Mouse (Mus musculus) kidney, embryonic 15.5 days (tissue): Measurements from ENCODE around the gene Nob1. TPM values are rescaled to one million over a fixed set of nuclear protein-coding genes. Genes with fewer than 3 reads are reported as not detected.

Experiments used
- ATAC-seq: fragments of 200-750 bp; cut with Nextera tagmentation; replicated peaks from 2 replicates; pipeline ENCODE4 v1.8.0; 2017; ENCODE audit warnings: moderate TSS enrichment; ENCODE audit not compliant: low FRiP score
- H3K27ac ChIP-seq: fragments of 300-500 bp; sonication (generic); 2 replicates; pipeline ENCODE4 v1.5.1; 2015; ENCODE audit warnings: mild to moderate bottlenecking, inconsistent platforms
- H3K27me3 ChIP-seq: fragments of 300-500 bp; sonication (generic); 2 replicates; pipeline ENCODE4 v1.6.1; 2015; ENCODE audit warnings: inconsistent platforms
- H3K36me3 ChIP-seq: fragments of 300-500 bp; sonication (generic); 2 replicates; pipeline ENCODE4 v1.6.1; 2015; ENCODE audit warnings: inconsistent platforms
- H3K4me1 ChIP-seq: fragments of 300-500 bp; sonication (generic); 2 replicates; pipeline ENCODE4 v1.6.1; 2015; ENCODE audit warnings: inconsistent platforms
- H3K4me2 ChIP-seq: fragments of 300-500 bp; sonication (generic); 2 replicates; pipeline ENCODE4 v1.6.1; 2015; ENCODE audit warnings: moderate library complexity, mild to moderate bottlenecking, inconsistent platforms
- H3K4me3 ChIP-seq: fragments of 300-500 bp; sonication (generic); replicated peaks from 2 replicates; pipeline ENCODE4 v1.5.1; 2015; ENCODE audit warnings: mild to moderate bottlenecking, inconsistent platforms
- H3K9ac ChIP-seq: fragments of 300-500 bp; sonication (generic); 2 replicates; pipeline ENCODE4 v1.6.1; 2015; ENCODE audit warnings: mild to moderate bottlenecking, inconsistent platforms
- H3K9me3 ChIP-seq: fragments of 300-500 bp; sonication (generic); replicated peaks from 2 replicates; pipeline ENCODE4 v1.6.1; 2016; ENCODE audit warnings: inconsistent platforms
- WGBS: fragments of 180-500 bp; shearing (Covaris S2); methylation state at CpG from one replicate; pipeline ENCODE4 v1.1.7; 2015; ENCODE audit warnings: mixed read lengths; 5-methylcytosine and 5-hydroxymethylcytosine counted together
- polyA plus RNA-seq: library from polyadenylated mRNA; unstranded; fragments of >200 nt; fragmentation: Nextera tagmentation; extraction: Ambion mirVana; gene quantifications from 2 replicates; pipeline ENCODE4 v1.2.1, GENCODE M21; 2015

Gene Nob1
- polyA plus RNA-seq, 1 experiment from 2014 or later, result 89.0 TPM

DNA sequence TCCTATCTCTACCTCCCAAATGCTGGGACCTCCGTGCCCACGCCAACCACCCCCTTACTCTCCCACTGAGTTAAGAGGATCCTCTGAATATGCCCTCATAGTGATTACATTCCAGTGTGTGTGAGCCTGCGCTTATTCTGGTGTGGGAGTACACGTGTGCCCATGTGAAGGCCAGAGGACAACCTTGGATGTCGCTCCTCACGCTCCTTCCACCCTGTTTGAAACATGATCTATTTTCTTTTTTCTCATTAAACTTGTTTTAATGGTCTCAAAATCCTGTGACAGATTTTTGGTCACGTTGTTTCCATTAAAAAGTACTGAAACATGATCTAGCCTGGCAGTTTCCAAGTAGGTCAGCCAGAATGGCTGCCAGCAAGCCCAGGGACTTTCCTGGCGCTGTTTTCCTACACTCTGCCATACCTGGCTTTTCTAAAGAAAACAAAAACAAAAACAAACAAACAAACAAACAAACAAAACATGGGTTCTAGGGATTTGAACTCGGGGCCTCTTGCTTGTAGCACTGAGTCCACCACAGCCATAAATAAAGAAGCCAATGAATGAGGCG lies 28.7 kb downstream of the Nob1 start:
- no peak overlapping the region for H3K4me2 ChIP-seq
- no peak overlapping the region for H3K4me3 ChIP-seq
- H3K9me3 ChIP-seq, result no peaks in the 10 kb centered on the region
- peaks cover 14% of the 10 kb centered on the region for H3K4me1 ChIP-seq
- no peak overlapping the region for H3K27ac ChIP-seq
- no peak for ATAC-seq
- H3K27me3 ChIP-seq, result no peaks in the 10 kb centered on the region
- no peaks in the 10 kb centered on the region for H3K36me3 ChIP-seq
- no peak overlapping the region for H3K9ac ChIP-seq
- 57% methylated on average over 10 of the region's 10 CpGs for WGBS

DNA sequence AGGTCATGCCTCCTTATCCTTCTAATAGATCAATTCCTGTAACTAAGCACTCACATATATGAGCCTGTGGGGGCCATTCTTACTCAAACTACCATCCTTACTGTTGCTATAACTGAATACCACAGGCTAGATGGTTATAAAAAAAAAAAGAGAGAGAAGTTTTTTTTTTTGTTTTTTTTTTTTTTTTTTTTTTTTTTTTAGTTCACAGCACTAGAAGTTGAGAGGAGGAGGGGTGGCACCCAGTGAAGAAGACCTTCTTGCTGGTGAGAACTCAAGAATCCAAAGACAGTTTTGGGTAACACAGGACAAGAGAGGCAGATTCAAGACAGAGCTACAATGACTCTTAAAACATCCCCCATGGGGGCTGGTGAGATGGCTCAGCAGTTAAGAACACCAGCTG lies 29.5 kb downstream of the Nob1 start:
- Histone ChIP-seq H3K27me3 (no peaks in the 10 kb centered on the region), H3K4me3 (no peak overlapping the region), H3K4me2 (no peak overlapping the region), H3K9ac (no peak overlapping the region), H3K9me3 (no peaks in the 10 kb centered on the region), H3K27ac (no peak overlapping the region), H3K36me3 (no peaks in the 10 kb centered on the region), H3K4me1 (peaks cover 14% of the 10 kb centered on the region)
- ATAC-seq, result no peak

DNA sequence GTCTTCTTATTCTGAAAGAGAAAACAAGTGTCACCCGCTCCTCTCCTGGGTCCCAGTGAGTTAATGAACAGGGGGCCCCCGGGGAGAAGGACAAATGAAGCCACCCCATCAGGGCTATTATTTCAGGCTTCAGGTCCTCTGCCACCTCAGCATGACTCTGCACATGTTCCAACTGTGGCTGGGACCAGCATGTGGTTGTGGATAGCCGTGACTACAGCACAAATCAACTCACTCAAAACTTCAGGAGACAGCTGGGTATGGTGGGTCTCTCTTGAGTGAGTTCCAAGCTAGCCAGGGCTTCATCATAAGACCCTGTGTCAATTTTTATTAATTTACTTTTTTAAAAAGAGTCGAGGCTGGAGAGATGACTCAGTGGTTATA lies 33.7 kb downstream of the Nob1 start:
- ATAC-seq, result no peak
- no peak overlapping the region for H3K4me3 ChIP-seq

DNA sequence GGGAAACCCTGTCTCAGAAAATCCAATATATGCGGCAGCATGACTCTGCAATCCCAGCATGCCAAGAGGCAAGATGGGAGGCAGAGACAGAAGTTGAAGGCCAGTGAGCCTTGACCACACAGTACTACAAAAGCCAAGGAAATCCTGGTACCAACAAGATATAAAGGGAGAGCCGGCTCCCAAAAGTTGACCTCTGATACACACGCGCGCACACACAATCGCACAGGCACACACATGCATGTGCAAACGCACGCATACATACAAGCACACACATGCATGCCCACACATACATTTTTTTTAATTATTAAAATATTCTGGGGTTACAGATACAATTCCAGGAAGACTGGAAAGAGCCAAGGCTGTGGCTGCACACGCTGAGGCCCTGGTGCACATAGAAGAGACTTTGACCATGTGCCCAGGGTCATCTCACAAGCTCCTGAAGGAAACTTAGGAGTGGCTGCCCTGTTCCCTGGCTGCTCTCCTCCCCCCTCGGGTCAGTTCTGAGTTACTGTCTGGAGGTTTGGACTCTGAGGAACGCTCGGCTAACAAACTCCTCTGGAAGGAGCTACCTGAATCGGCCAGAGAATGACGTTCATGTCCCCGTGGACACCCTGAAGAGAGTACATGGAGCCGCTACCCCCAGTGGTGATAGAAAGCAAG lies 34.2 kb downstream of the Nob1 start:
- Histone ChIP-seq H3K36me3 (no peaks in the 10 kb centered on the region), H3K9ac (no peak overlapping the region), H3K27ac (no peak overlapping the region), H3K4me1 (peaks cover 3% of the 10 kb centered on the region), H3K4me2 (no peak overlapping the region), H3K27me3 (no peaks in the 10 kb centered on the region), H3K4me3 (no peak overlapping the region), H3K9me3 (no peaks in the 10 kb centered on the region)
- no peak for ATAC-seq
- 90% methylated on average over 16 of the region's 16 CpGs for WGBS

More for the DNA sequence above, 33.7 kb downstream of the Nob1 start:
- H3K9me3 ChIP-seq, result no peaks in the 10 kb centered on the region
- H3K27me3 ChIP-seq, result no peaks in the 10 kb centered on the region
- H3K9ac ChIP-seq, result no peak overlapping the region
- WGBS, result 74% methylated on average over 4 of the region's 4 CpGs
- no peak overlapping the region for H3K4me2 ChIP-seq
- no peaks in the 10 kb centered on the region for H3K36me3 ChIP-seq
- H3K4me1 ChIP-seq, result peaks cover 3% of the 10 kb centered on the region
- no peak overlapping the region for H3K27ac ChIP-seq

DNA sequence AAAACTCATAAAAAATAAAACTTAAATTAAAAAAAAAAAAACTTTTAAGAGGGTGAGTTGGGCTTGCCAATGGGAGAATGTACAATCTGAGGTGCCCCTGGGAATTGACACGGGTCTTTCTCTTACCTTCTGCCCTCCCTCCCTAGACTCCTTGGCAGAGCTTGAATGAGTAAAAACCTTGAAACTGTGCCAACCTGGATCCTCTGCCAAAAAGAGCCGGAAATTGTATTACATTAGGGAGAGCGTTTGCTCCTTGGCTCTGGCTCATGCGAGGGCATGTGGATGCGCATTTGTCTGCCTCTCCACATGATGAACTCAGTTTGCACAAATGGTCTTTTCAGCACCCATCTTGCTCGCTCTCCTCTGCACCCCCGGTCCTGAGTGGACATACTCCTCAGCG lies 35.3 kb downstream of the Nob1 start:
- Histone ChIP-seq H3K36me3 (no peaks in the 10 kb centered on the region), H3K27ac (no peak overlapping the region), H3K9me3 (no peaks in the 10 kb centered on the region), H3K4me1 (peaks cover 3% of the 10 kb centered on the region), H3K9ac (no peak overlapping the region), H3K4me3 (no peak overlapping the region), H3K27me3 (no peaks in the 10 kb centered on the region), H3K4me2 (no peak overlapping the region)
- 68% methylated on average over 8 of the region's 8 CpGs for WGBS
- no peak for ATAC-seq

DNA sequence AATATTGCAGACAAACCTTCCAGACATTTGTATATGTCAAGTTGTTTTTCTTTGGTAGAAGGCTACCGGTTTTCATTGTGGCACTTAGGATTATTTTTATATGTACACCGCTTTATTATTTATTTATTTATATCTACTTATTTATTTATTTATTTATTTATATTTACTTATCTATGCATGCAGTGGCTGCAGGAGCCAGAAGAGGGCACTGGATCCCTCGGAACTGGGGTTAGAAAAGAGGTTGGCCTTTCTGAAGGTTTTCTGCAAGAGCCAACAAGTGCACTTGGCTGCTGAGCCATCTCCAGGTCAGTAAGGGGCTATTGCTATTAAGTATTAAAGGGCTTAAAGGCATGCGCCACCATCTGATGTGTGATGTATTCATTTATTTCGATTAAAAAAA lies 37.0 kb downstream of the Nob1 start:
- H3K27ac ChIP-seq, result no peak overlapping the region
- H3K9ac ChIP-seq, result no peak overlapping the region
- no peaks in the 10 kb centered on the region for H3K9me3 ChIP-seq
- H3K4me1 ChIP-seq, result peaks cover 3% of the 10 kb centered on the region
- H3K4me3 ChIP-seq, result no peak overlapping the region
- 71% methylated on average over 5 of the region's 5 CpGs for WGBS
- H3K4me2 ChIP-seq, result no peak overlapping the region
- H3K27me3 ChIP-seq, result no peaks in the 10 kb centered on the region
- no peaks in the 10 kb centered on the region for H3K36me3 ChIP-seq
- ATAC-seq, result no peak

DNA sequence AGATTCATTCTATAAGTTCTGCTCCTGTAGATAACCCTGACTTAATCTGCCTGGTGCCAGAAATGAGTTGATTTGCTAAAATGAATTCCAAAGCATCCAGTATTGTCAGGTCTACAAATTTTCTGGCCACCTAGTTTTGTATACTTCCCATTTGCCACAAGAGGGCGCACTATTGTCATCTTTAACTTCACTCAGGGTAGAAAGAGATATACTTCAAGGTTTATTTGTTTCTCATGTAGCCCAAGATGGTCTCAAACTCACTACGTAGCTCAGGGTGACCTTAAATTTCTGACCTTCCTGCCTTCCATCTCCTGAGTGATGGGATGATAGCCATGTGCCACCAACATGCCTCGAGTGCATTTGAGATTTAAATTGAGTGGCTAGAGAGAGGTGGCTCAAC lies 38.2 kb downstream of the Nob1 start:
- Histone ChIP-seq H3K36me3 (no peaks in the 10 kb centered on the region), H3K9ac (no peak overlapping the region), H3K27ac (no peak overlapping the region), H3K4me3 (no peak overlapping the region), H3K4me1 (peaks cover 3% of the 10 kb centered on the region), H3K9me3 (no peaks in the 10 kb centered on the region), H3K4me2 (no peak overlapping the region), H3K27me3 (no peaks in the 10 kb centered on the region)
- peak; percentile 58; the same call in 1 of the 2 replicates for ATAC-seq
- WGBS, result 28% methylated on average over 3 of the region's 3 CpGs

DNA sequence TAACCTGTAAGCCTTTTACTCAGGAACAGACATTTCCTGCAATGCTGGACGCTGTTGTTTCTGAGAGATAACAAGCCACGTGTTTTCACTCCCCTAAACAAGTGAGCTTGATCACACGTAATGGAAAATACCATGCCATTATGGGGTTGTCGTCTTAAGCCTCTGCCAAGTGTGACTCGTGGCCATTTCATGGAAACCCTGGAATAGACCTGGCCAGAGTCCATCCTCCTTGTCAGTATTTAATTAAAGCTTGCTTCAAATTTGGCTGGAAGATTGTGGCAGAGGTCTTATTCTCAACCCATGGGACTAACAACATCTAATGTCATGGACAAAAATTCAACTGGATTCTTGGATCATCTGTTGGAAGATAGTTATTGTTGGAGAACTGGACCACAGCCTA lies 38.7 kb downstream of the Nob1 start:
- 47% methylated on average over 5 of the region's 5 CpGs for WGBS
- Histone ChIP-seq H3K4me1 (peaks cover 3% of the 10 kb centered on the region), H3K27ac (no peak overlapping the region), H3K36me3 (no peaks in the 10 kb centered on the region), H3K9ac (no peak overlapping the region), H3K9me3 (no peaks in the 10 kb centered on the region), H3K4me3 (no peak overlapping the region), H3K27me3 (no peaks in the 10 kb centered on the region), H3K4me2 (no peak overlapping the region)
- ATAC-seq, result no peak

DNA sequence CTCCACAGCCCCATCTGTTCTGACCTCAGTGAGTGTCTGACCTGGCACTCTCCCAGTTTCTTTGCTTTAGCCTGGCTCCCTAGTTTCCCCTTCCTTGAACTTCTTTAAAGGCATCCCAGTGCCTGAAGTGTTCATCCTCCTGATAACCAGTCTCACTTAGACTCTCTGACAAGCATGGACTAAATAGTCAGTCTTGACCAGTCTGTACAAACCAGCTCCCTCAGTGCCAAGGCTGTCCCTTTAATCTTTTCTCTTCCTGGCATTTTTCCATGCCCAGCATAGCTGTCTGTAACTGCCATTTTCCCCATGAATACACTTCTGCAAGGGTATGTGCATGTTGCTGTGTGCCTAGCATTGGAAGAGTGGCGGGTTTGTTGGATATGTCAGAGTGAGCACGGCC lies 39.8 kb downstream of the Nob1 start:
- peaks cover 10% of the 10 kb centered on the region for H3K36me3 ChIP-seq
- WGBS, result 83% methylated on average over 2 of the region's 2 CpGs
- ATAC-seq, result no peak
- no peak overlapping the region for H3K27ac ChIP-seq
- no peak overlapping the region for H3K9ac ChIP-seq
- H3K9me3 ChIP-seq, result no peaks in the 10 kb centered on the region
- H3K4me3 ChIP-seq, result no peak overlapping the region
- peaks cover 3% of the 10 kb centered on the region for H3K4me1 ChIP-seq
- no peaks in the 10 kb centered on the region for H3K27me3 ChIP-seq
- H3K4me2 ChIP-seq, result no peak overlapping the region

DNA sequence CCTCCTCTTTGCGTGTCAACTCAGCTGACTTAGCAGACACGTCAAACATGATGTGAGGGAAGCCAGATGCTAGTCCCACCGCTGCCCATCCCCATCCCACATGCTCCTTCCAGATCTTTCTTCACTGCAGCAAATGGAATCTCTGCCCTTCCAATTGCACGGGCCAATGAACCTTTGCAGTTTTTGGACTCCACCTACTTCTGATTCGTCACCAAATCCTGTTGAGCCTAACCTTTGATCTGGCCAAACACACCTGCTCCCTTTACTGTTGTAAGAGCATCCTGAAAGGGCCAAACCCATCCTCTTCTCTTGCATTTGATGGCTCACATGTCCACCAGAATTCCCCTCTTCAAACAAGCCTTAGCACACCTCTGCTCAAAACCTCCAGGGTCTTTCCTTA lies 40.2 kb downstream of the Nob1 start:
- Histone ChIP-seq H3K27me3 (no peaks in the 10 kb centered on the region), H3K9me3 (no peaks in the 10 kb centered on the region), H3K9ac (no peak overlapping the region), H3K36me3 (peaks cover 13% of the 10 kb centered on the region), H3K27ac (no peak overlapping the region), H3K4me1 (peaks cover 2% of the 10 kb centered on the region), H3K4me3 (no peak overlapping the region), H3K4me2 (no peak overlapping the region)
- WGBS, result 50% methylated on average over 5 of the region's 5 CpGs
- ATAC-seq, result no peak

DNA sequence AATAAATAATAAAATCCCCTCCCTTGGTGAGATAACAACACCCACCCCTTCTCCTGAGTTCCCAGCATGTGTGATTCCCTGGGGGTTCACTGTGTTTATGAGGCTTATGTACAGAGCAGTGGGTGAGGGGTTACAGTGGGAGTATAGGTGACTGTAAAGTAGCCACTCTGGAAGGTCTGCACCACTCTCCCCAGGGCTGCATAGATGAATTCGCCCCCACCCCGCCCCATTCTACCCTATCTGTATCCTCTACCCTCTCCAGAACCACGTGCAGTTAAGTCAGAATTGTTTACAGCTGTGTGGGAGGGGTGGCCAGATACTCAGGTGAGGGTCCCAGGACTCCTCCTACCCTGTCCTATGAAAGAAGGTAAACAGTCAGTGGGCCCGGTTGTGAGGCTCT lies 42.0 kb downstream of the Nob1 start:
- H3K4me1 ChIP-seq, result no peaks in the 10 kb centered on the region
- no peak overlapping the region for H3K27ac ChIP-seq
- peaks cover 30% of the 10 kb centered on the region for H3K36me3 ChIP-seq
- no peak overlapping the region for H3K4me3 ChIP-seq
- no peak overlapping the region for H3K4me2 ChIP-seq
- no peak overlapping the region for H3K9ac ChIP-seq
- ATAC-seq, result no peak
- H3K9me3 ChIP-seq, result no peaks in the 10 kb centered on the region
- H3K27me3 ChIP-seq, result no peaks in the 10 kb centered on the region
- 72% methylated on average over 4 of the region's 4 CpGs for WGBS

DNA sequence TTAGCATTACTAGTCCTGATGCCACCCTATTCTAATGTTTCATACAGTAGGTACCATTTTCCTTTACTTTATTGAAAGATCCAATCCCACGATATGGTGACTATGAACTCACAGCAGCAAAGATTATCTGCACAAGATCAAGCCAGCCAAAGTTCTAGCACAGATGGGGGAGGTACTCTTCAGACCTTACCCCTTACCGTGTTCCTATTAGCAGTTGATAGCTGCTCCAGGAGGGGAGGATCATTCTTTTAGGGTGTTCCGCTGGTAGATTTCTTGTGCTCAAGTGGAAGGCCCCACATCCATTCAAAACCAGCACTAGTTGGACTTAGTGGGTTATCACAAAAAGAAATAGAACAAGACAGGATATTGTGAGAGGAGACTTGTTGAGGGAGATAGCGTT lies 43.2 kb downstream of the Nob1 start:
- Histone ChIP-seq H3K36me3 (peaks cover 36% of the 10 kb centered on the region), H3K4me2 (no peak overlapping the region), H3K27ac (no peak overlapping the region), H3K4me3 (no peak overlapping the region), H3K9me3 (no peaks in the 10 kb centered on the region), H3K9ac (no peak overlapping the region), H3K4me1 (no peaks in the 10 kb centered on the region), H3K27me3 (no peaks in the 10 kb centered on the region)
- 91% methylated on average over 4 of the region's 4 CpGs for WGBS
- ATAC-seq, result no peak

DNA sequence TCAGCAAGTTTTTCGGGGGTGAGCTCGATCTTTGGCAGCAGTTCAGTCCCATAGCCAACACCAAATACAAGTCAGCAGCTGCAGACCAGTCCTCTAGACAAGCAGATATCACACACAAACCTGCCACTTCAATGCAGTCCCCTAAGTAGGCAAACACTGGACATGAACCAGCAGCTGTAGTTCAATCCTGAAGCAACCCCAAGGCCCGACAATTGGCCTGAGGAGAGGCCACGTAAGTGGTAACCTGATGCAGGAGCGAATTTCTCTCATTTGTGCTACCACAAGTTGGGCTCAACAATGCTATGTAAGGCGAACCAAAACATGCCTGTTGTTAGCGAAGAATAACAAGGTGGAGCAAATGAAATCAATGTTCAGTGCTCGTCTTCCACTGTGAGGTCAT lies 44.1 kb downstream of the Nob1 start:
- Histone ChIP-seq H3K4me3 (no peak overlapping the region), H3K9ac (no peak overlapping the region), H3K27ac (no peak overlapping the region), H3K4me1 (no peaks in the 10 kb centered on the region), H3K36me3 (peaks cover 42% of the 10 kb centered on the region), H3K27me3 (no peaks in the 10 kb centered on the region), H3K4me2 (no peak overlapping the region), H3K9me3 (no peaks in the 10 kb centered on the region)
- no peak for ATAC-seq
- WGBS, result 92% methylated on average over 8 of the region's 8 CpGs
